Mouse (Mus musculus) lung, adult 18-20 months (tissue): ENCODE data around the gene Bcl2.

Source experiments
- DNase-seq, 2 experiments: peaks; one replicate each; pipeline ENCODE4 v3.0.0; 2022; ENCODE audit warnings: mixed read lengths in 2 of 2

Gene Bcl2

DNA sequence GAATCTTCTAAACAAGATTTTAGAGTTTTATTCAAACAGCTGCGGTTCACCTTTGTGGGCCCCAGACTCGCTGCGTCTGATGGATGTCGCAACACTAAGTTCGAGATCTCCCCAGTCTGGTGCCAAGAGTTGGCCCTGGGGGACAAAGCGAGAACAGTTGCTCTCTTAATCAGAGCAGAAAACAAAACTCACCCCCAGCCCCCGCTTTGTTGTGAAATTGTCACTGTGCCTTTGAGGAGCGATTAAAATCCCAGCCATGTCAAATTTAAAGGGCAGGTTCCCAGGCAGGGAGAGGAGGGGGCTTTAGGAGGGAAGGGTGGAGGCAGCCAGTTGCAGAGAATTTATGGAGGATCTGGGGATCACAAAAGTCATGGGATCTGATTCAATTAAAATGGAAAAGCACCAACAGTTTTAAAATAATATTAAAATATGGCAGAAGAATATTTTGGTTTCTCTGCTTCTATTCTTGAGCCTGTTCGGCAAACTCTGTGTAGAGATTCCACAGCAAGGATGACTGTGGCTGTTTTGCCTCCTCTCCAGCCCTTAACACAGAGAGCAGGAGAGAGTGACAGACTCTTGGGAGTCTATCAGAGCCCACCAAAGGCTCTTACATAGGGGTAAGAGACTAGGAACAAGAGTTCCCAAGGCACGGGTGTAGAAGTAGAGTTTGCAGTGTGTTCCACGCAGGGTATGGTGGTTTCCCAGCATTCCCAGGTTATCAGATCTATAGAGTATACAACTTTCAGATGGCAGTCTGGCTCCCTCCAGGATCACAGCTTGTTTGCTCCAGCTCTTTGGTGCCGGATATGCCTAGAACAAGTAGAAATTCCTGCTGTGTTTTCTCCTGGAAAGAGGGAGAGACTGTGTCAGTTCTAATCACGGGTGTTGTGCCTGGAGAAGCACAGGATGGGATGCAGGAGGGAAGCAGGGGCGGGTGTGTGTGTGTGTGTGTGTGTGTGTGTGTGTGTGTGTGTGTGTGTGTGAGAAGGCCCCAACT is 130.5 kb downstream of the Bcl2 start:
- DNase-seq = peak; percentile 40 to 61

DNA sequence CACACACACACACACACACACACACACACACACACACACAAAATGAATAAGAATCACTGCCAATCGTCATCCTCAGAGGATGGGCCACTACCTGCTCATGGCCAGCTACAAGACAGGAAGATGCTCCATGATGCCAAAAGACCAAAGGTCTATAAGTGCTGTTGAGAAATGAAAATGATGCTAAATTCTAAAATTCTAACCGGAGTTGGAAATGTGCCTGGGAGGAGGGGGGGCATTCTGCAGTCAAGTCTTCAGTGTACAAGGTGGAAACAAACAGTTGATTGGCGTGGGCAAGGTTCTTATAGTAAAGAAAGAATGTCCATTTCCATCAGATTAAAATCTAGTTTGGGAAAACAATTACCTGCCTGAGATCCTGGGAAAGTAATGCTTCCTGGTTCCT is 131.3 kb downstream of the Bcl2 start:
- no peak for DNase-seq

DNA sequence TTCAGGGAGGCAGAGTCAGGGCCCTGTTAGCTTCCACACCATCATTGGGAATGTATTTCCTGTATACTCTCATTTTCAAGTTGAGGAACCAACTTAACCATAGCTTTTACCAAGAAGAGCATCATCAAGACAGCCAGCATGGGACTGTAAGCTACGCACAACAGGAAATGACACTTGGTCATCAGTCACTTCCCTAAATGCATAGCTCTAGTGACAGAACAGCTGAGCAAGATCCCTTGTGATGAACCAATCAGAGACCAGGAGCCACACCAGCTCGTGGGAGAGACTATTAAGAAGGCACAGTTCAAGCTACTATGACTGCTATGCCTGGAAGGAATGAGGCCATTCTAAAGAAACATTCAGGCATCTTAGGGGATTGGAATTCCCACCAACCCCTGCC is 132.3 kb downstream of the Bcl2 start:
- no peak for DNase-seq

DNA sequence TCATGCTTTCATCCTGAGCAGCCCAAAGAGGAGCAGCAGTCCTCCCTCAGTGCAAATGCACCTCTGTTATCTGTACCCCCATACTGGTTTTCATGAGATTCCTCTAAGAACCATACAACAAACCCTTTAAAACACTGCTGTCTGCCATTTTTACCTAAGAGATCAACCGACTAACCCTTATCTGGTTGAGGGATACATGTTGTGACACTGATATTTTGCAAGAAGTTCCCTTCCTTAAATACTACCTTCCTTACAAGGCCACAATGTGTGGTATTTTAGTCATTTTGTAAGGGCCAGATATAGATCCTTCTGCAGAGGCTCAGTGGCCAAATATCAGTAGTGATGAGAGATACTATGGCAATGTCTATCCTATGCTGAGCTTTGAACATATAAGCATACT is 134.3 kb downstream of the Bcl2 start:
- DNase-seq = no peak

DNA sequence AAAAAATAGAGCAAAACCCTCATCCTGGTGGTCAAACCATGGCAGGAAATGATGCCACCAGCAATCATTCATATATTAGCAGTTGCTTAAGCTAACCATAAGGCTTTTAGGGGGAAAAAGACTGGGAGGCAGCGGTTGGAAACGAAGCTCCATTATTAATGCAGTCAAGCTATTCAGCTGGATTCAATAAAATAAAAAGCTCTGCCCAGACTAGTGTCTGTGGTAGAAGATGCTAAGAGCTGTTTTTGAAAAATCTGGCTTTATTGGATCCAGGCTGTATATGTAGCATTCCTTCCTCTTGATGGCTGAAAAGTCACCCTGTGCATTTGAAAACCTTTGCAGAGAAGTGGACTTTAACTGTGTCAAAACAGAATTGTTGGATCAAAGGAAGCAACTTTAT is 141.6 kb downstream of the Bcl2 start:
- no peak for DNase-seq

DNA sequence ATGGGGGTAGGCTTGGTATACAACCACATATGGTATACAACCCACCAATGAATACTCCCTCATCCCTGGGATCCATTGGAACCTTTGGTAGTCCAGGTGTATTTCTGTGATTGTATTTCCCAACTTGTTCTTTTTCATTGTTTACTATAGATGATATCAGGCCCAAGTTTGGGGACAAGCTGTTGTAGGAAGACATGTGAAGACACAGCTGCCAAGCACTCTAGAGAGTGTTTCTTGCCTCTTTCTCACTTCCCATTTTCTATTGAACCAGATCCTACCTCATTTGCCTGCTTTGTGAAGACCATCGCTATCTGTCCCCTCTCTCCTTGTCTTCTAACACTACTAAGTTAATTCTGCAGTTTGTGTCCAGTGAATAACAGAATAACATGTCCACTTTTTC is 143.2 kb downstream of the Bcl2 start:
- DNase-seq = no peak

DNA sequence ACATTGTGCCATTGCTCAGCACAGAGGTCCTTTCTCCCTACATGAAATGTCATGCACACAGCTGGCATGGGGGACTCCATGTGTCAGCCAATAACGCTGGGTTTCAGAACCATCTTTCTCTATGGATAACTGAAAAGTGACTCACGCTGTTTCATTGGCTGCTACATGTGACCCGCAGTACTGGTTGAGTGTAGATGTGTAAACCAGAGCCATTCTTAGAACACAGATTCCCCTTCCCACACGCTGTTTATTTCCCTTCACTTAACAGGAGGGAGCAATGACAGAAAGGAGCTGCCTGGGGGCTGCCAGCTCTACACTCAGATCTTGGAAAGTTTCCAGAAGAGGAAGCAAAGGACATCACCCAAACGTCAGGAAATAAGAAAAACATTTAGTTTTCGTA is 143.7 kb downstream of the Bcl2 start:
- no peak for DNase-seq

DNA sequence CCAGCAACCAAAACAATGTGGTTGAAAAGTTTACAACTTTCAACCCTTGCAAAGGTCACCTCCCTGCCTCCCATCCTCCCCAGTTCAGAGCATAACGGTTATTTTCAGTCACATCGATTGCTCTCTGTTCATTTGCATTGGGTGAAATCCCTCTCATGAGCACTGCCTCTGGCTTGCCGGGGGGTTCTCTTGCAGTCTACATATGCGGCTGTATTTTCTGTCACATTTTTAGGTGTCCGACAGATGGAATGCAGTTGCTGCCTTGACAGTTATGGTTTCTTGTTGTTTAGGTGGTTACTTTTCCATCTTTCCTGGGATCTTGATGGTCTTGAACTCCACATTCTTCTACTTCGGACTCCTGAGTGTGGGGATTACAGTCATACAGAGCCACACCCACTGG is 144.4 kb downstream of the Bcl2 start:
- DNase-seq = no peak

DNA sequence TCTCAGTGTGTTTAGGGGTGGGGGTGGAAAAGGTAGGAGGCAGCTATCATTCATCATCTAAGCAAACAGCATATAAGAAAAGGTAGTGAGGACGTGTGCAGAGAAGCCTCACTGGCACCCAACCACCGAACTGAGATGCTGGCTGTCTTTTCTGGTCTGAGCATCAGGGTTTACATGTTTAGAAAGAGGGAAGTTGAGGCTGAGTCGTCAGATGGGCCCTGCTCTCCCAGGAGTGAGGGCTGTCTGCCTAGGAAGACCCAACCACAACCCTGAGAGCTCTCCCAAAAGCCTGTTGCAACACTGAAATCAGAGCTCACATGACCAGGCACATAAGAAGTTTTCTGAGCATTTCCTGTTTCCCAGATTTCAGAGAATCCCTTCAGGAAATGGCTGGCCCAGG is 145.2 kb downstream of the Bcl2 start:
- DNase-seq = no peak

DNA sequence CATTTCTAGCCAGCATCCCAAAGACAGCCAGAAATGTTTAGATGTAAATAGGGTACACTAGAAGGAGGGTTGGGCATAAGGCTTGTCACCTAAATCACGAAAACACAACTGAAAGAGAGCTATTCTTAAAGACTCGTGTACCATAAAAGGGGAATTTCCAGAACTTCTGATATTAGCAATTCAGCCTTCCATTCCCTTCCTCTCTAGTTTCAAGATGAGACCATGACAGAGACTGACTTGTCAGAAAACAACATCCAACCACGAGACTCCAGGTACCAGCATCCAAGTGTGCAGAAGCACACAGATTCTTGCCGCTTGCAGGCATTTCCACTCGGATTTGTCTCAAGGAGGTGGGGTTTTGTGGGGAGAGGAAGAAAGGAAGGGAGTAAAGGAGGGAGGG is 146.6 kb downstream of the Bcl2 start:
- DNase-seq = no peak

DNA sequence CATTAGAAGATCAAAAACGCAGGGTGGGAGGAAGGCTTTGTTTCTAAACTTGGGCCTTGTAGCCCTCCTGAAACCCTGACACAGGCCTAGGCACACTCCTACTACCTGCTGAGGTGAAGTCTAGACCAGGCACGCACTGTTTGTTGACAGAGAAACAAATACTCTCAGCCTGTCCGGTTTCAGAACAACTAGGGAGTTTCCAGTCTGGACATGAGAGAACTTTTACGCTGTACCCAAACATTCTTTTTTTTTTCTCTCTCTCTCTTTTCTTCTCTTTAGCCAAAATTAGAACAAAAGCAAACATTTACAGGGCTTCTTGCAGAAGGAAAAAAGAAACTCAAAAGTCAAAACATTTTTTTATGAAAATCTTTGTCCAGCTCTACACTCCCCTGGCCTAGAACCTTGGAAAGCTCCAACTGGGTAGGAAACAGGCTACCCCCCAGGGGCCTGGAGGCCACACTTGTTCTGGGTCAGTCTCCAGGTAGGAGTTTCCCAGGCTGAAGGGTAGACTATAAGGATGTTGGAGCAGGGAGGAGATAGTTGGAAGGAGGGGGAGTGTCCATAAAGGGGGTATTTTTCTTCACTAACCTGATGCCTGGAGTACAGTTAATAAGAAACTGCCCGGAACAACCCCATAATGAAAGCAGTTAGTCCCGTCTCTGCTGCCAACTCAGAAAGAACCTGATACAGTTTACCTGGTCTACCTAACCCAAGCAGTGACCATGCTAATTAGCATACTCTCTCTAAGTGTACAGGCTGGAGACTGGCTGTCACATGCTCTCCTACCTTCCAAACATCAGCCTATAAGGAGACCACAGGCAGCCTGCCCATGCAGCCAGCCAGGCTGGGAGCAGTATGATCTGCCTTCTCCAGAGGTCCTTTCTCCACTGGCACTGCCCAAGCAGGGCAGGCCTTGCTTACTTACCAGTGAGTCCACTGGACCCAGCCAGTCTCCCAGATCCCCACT is 147.7 kb downstream of the Bcl2 start:
- no peak for DNase-seq

DNA sequence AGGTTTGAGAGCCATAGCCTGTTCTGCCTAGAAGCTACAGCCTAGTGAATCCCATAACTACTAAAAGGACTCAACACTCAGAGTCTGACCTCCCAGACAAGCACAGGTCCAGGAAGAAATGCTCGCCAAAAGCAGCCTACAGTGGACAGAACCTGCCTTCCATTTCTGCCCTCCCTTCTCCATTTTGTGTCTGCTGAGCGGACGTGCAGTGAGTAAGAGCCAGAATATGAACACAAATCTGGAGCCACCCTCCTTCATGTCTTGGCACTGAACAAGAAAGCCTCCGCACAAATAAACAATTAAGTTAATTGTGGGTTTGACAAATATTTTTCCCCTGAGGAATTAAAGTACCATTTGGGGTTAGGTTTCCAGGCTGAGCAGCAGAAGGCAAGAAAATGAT is 148.8 kb downstream of the Bcl2 start:
- no peak for DNase-seq

DNA sequence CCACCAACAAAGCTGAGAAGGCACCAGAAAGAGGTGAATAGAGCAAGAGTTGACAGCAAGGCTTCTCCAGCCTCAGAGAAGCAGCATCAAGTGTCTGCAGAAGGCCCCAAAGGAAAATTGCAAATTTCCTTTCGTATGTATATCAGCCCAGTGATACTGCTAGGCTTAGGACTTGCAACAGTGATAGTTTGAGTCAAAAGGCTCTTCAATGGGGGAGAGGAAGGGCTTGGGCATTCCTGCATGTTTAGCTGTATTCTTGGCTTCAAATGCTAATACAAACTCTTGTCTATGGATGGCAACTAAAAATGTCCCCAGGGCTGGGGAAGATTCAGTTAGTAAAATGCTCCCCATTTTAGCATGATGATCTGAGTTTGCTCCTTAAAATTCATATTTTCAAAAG is 149.6 kb downstream of the Bcl2 start:
- no peak for DNase-seq

DNA sequence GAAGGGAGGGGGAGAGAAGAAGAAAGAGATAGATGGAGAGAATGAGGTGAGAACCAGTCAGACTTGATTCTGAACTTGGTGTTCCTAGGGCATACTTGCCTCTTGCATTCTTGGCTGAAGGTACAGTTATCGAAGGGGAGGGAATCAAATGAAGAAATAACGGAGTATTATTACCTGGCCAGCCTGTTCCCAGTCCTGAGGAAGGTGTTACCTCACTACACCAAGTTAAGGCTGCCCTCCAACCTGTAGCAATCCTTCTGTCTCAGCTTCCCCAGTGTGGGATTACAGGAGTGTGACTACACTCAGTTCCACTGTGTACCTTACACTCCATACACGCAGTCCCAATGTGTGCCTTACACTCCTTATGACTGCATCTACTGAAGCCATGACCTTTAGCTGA is 151.3 kb downstream of the Bcl2 start:
- DNase-seq = no peak

DNA sequence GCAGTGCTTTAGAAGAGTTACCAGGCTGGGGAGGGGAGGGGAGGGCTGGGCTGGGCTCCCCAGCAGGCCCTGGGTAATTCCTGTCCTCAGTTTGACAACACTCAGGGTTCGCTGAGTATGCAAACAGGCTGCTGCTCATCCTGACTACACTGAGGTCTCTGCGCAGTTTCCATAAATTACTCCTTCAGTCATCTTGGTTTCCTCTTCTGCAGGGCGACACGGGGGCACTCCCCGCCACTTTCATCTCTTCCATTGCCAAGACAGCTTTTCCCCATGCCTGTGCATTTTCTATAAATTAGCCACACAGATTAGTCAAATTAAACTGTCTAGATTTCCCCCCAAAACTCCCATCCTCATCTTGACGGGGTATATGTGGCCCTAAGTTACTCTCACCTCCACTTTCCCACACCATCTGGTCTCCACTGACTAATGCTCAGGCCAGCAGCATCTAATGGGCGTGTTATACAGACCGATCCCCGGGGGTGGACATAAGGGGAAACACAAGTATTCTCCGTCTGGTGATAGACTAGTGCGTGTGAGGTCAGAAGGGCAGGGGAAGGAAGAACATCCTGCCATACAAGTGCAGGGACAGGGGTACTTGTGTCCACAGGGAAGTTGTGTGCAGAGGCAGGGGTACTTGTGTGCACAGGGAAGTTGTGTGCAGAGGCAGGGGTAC is 152.9 kb downstream of the Bcl2 start:
- DNase-seq = no peak

DNA sequence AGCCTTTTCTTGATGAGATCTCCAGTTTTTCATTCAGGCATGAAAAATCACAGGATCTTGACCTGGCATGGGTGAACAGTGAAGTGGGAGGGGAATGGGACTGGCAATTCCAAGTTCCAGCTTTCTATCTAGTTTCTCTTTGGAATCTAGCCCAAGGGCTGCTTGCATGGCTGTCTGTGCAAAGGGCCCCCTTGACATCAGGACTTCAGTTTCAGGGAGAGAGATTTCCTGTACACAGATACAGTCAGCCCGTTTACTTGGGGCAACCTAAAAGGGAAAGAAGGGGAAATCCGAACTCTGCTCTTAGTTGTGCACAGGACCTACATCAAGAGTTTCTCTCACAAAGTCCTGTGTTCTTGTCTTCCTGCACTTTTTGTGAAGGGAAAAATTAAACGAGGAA is 154.0 kb downstream of the Bcl2 start:
- no peak for DNase-seq

DNA sequence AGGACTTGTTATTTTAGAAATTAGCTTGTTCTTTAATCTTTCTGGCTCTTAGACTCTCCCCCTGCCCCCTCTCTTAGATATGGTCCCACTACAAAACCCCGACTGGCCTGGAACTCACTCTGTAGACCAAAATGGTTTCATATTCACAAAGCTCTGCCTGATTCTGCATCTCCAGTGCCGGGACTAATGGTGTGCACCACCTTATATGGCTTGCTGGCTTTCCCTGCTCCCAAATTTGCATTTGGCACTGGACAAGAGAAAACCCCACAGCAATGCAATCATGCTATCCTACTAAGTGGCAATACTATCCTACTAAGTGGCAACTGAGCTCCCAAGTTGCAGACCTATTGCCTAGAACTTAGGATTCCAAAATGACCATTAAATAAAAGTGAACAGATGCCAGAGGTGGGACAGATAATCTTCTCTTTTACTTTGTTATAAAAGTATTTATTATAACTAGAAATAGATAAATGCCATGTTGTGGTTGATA is 154.9 kb downstream of the Bcl2 start:
- no peak for DNase-seq

DNA sequence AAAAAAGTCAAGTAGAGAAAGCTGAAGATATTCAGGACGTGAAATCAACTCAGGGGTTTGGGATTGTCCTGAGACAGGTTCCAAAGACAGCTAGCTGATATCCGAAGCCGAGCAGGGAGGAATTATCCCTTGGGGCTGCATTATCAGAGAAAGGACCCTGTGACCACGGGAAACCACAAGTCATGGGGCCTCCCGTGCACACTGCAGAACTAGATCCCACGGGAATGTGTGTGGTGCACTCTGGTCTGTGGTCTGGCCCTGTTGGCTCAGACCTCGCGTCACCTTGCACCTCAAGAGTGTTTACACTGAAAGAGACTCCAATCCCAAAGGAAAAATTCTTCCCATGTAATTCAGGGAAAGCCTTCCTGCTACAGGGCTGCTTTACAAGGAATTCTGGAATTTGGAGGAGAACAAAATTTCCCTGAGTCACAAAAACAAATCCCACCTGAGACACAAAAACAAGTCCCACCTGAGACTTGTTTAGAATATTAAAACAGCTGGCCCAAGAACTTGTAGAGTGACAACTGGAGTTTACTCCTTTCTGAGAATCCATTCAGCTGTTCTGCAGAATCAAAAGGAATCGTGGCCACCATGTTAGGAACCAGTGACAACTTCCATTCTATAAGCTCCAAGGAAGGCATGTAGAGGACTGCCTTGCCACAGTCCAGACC is 158.4 kb downstream of the Bcl2 start:
- DNase-seq = no peak

DNA sequence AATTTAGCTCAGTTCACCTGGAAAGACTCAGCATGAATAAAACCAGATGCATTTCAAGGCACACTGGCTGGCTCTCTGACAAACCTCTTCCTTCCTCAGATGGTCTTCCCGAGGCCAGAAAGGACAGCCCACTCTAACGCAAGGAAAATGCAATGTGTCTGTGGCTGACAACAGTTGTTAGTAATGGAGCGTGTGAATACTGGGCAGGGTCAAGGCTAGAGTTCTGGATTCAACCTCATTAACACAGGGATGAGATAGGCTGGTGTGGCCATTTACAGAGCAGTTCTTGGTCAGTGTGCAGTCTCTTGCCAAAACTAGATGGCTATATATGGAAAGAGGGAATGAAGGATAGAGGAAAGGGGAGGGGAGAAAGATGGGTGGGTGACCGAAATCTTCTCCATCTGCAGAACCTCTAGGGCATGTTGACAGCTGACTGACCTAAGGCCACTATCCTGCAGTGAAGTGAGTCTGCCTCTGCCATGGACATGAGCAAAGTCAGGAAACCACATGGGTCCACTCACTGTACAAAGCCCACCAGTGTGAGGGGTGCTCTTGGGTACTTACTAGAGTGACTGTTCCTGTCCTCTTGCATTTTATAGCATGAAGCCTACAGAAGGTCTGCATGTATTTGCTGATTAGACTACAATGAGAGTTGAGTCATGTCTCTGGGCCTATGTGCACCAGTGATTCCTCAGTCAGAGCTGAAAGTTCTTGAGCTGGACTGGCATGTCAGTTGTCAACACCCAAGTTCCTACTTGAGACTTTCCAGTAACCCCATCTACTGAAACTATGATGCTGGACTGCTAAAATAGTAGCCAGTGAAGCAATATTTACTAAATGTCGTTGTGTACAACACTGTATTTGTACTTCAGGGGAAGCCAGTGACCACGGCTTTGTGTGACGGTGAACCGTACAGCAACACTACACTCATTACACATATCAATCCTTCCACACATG is 159.9 kb downstream of the Bcl2 start:
- peak in 1 of 2 experiments; percentile 32 for DNase-seq

DNA sequence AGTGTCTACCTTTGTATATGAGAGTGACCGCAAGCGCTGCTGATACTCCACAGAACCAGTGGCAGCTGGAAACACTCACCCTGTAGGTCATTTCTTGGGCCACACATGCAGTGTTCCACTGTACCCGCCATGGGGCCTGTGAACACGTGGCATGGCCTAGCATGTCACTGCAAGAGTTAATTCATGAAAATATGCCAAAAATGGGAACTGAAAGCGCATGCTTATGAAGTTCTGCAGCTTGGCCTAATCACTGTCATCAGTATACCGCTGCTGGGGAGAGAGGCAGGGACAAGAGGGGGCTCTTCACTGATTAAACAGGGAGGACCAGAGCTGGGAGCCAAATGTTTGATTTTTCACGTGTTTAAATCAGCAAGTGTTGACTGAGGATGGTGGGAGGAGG is 161.2 kb downstream of the Bcl2 start:
- DNase-seq = no peak

DNA sequence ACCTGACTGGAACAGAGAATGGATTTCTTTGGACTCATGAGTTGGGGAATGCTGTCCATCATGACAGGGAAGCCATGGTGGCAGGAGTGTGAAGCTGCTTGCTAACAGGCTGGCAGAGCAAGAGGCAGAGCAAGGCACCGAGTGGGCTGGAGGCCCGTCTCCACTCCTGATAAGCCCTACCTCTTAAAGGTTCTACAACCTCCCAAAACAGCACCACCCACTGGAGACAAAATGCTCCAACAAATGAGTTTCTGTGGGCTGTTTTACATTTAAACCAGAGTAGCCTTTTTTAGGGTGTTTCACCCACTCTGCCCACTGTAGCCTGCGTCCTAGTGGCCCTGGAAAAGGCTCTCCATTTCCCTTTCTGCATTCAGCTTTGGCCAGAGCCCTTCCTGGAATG is 163.5 kb downstream of the Bcl2 start:
- no peak for DNase-seq
